Comparison of ENCODE assay signal across 19 mouse cellular contexts in genomic region chr11:112798831-112799382, GRCm38 (mm10). TPM values are rescaled to one million over a fixed set of nuclear protein-coding genes. Genes with fewer than 3 reads are reported as not detected.
DNase-seq lines count a peak whose midpoint lies in the region; ATAC-seq lines count a peak whose summit lies in the region.
"Had no signal": no experiment of that assay in that cellular context is flagged by ENCODE, and none has a peak within 500 bp of the region (broad histone marks: within the 10 kb centered on the region; RNA-seq: fewer than 3 reads in every experiment).

No protein-coding gene starts in this region.

- H3K9me3 ChIP-seq in hindbrain, embryonic 10.5 days, result no peaks in the 10 kb centered on the region
- no peaks in the 10 kb centered on the region for H3K9me3 ChIP-seq in hindbrain, embryonic 14.5 days (ENCODE audit: control insufficient read depth, low read length)
- H3K9me3 ChIP-seq in neural tube, embryonic 11.5 days (ENCODE audit: control insufficient read depth, low read length), result no peaks in the 10 kb centered on the region
- H3K9me3 ChIP-seq: embryonic facial prominence, embryonic 12.5 days; heart, embryonic 13.5 days; kidney, embryonic 15.5 days had no signal

- no peak for ATAC-seq in cerebellum, adult (ENCODE audit: insufficient number of reproducible peaks, low FRiP score, low TSS enrichment)
- ATAC-seq in hindbrain, embryonic 14.5 days (ENCODE audit: low FRiP score), result no peak; the same call in 1 of the 2 replicates
- no peak for ATAC-seq in neural tube, embryonic 11.5 days (ENCODE audit: insufficient read depth, low FRiP score, low TSS enrichment)
- no peak for ATAC-seq in megakaryocyte, adult 5-6 weeks (ENCODE audit: poor library complexity, severe bottlenecking)
- ATAC-seq: forebrain, postnatal 0 days had no signal

- H3K27ac ChIP-seq in hindbrain, embryonic 10.5 days, result peak overlapping the region; percentile 40
- H3K27ac ChIP-seq in hindbrain, embryonic 14.5 days, result no peak overlapping the region
- no peak overlapping the region for H3K27ac ChIP-seq in neural tube, embryonic 11.5 days (ENCODE audit: low read depth, low read length)
- H3K27ac ChIP-seq: embryonic facial prominence, embryonic 12.5 days; heart, embryonic 13.5 days; kidney, embryonic 15.5 days; liver, embryonic 14.5 days had no signal

- no peak overlapping the region for H3K4me2 ChIP-seq in hindbrain, embryonic 14.5 days (replicated peaks)
- H3K4me2 ChIP-seq in neural tube, embryonic 11.5 days (ENCODE audit: low read depth), result no peak overlapping the region
- H3K4me2 ChIP-seq: embryonic facial prominence, embryonic 12.5 days; heart, embryonic 13.5 days; kidney, embryonic 15.5 days had no signal

- H3K4me3 ChIP-seq in hindbrain, embryonic 10.5 days, result no peak overlapping the region
- no peak overlapping the region for H3K4me3 ChIP-seq in hindbrain, embryonic 14.5 days (replicated peaks; ENCODE audit: low read length)
- H3K4me3 ChIP-seq in neural tube, embryonic 11.5 days (ENCODE audit: low read depth, low read length), result no peak overlapping the region
- H3K4me3 ChIP-seq: embryonic facial prominence, embryonic 12.5 days; heart, embryonic 13.5 days; kidney, embryonic 15.5 days had no signal

- no peak overlapping the region; the same call in 1 of the 2 replicates for H3K9ac ChIP-seq in hindbrain, embryonic 14.5 days
- no peak overlapping the region for H3K9ac ChIP-seq in neural tube, embryonic 11.5 days (ENCODE audit: low read length)
- H3K9ac ChIP-seq: embryonic facial prominence, embryonic 12.5 days; forebrain, postnatal 0 days; heart, embryonic 13.5 days; kidney, embryonic 15.5 days; liver, embryonic 14.5 days had no signal

- H3K4me1 ChIP-seq in hindbrain, embryonic 10.5 days (replicated peaks), result peaks cover 27% of the 10 kb centered on the region
- H3K4me1 ChIP-seq in hindbrain, embryonic 14.5 days (replicated peaks; ENCODE audit: control insufficient read depth, insufficient read depth, low read length), result peaks cover 4% of the 10 kb centered on the region; the same call in 1 of the 2 replicates
- H3K4me1 ChIP-seq in neural tube, embryonic 11.5 days (ENCODE audit: control insufficient read depth, insufficient read depth, low read length), result peaks cover 9% of the 10 kb centered on the region; the same call in 1 of the 2 replicates
- H3K4me1 ChIP-seq: embryonic facial prominence, embryonic 12.5 days; heart, embryonic 13.5 days had no signal

- no peaks in the 10 kb centered on the region for H3K36me3 ChIP-seq in hindbrain, embryonic 10.5 days
- H3K36me3 ChIP-seq in hindbrain, embryonic 14.5 days (replicated peaks; ENCODE audit: control insufficient read depth, insufficient read depth), result no peaks in the 10 kb centered on the region
- no peaks in the 10 kb centered on the region for H3K36me3 ChIP-seq in neural tube, embryonic 11.5 days (ENCODE audit: control insufficient read depth, insufficient read depth, low read length)
- H3K36me3 ChIP-seq: embryonic facial prominence, embryonic 12.5 days; heart, embryonic 13.5 days; kidney, embryonic 15.5 days had no signal

- peak; percentile 45 to 57 for DNase-seq in cerebellum, postnatal 14 days
- DNase-seq in hindbrain, embryonic 10.5 days (ENCODE audit: low spot score), result no peak
- DNase-seq in hindbrain, embryonic 14.5 days (ENCODE audit: low spot score), result no peak
- DNase-seq in neural tube, embryonic 11.5 days (ENCODE audit: low spot score), result peak; percentile 44
- no peak for DNase-seq in neural tube, embryonic 10.5 days (ENCODE audit: extremely low spot score, low spot score)
- peak; percentile 52 for DNase-seq in testis, postnatal 14 days (ENCODE audit: low spot score)
- DNase-seq: adrenal gland, postnatal 36 days; cerebellum, adult 11-12 months; forebrain, postnatal 0 days; lung, postnatal 4 days; midbrain, embryonic 14.5 days; right cerebral cortex, postnatal 14 days; thymus, postnatal 36 days had no signal

- H3K27me3 ChIP-seq in hindbrain, embryonic 10.5 days (ENCODE audit: insufficient read depth, poor library complexity, severe bottlenecking), result peaks cover 12% of the 10 kb centered on the region; the same call in 1 of the 2 replicates
- H3K27me3 ChIP-seq in hindbrain, embryonic 14.5 days (ENCODE audit: control insufficient read depth, insufficient read depth, low read length), result no peaks in the 10 kb centered on the region
- no peaks in the 10 kb centered on the region for H3K27me3 ChIP-seq in neural tube, embryonic 11.5 days (ENCODE audit: control insufficient read depth, insufficient read depth, low read length)
- H3K27me3 ChIP-seq: embryonic facial prominence, embryonic 12.5 days had no signal

- 69% methylated on average over 13 of the region's 13 CpGs for WGBS in hindbrain, embryonic 10.5 days
- WGBS in hindbrain, embryonic 14.5 days, result 53% methylated on average over 13 of the region's 13 CpGs
- WGBS in neural tube, embryonic 11.5 days, result 57% methylated on average over 13 of the region's 13 CpGs

RNA-seq across cellular contexts. Expression of gene Sox9, which starts 16.9 kb away (rescaled TPM):
- 91.5 and 138 TPM in 2 replicates for polyA plus RNA-seq in hindbrain, embryonic 10.5 days (2016; fragmentation: Nextera tagmentation; extraction: Ambion mirVana)
- polyA plus RNA-seq in hindbrain, embryonic 14.5 days (2014; fragmentation: Nextera tagmentation; extraction: Ambion mirVana), result 44.2 and 49.0 TPM in 2 replicates
- polyA plus RNA-seq in neural tube, embryonic 11.5 days (2014; fragmentation: Nextera tagmentation; extraction: Ambion mirVana), result 161 and 164 TPM in 2 replicates
- total RNA-seq in megakaryocyte, adult 5-6 weeks (2015), result not detected in 2 replicates
- total RNA-seq in megakaryocyte, adult 5-6 weeks (2017), result not detected in 2 replicates

Comparison
In these comparisons a context has a peak if more than half of its experiments do, and no peak if none do; other contexts are left out.
1. DNase-seq: peak in cerebellum, postnatal 14 days (2 of 2), neural tube, embryonic 11.5 days (single experiment) and testis, postnatal 14 days (single experiment); none in hindbrain, embryonic 10.5 days (single experiment), hindbrain, embryonic 14.5 days (single experiment) and neural tube, embryonic 10.5 days (single experiment).